Mouse (Mus musculus) T-helper 17 cell (primary cell): ENCODE results near the gene Suclg2.

Experiments used
- in situ Hi-C, 2 experiments: fragments of 300-600 bp; cut with MboI, MseI; formaldehyde crosslinking; loops; 1 replicate in 1 of 2; 2 replicates in 1 of 2; pipeline ENCODE4 v1.15.1; 2025; ENCODE audit warnings: high pct_unique_total_duplicates in 2 of 2

Suclg2 gene

DNA sequence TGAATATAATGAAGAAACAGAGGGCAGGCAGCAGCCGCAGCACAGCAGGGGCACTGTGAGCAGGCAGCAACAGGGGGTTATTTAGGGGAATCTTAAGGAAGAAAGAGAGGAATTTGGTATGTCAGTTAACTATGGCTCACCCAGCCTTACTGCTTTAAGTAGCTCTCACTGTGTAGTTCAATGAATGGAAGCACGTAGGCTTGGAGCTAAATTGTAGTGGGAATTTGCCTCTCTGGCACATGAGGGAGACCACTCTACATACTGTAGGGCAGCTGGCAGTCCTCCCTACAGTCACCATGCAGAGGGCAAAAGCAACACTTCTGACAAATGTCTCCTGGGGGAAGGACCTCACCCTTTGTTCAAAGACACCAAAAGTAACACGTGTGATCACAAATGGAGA is 143.7 kb downstream of the Suclg2 start:
- in situ Hi-C loops = no loop called here

DNA sequence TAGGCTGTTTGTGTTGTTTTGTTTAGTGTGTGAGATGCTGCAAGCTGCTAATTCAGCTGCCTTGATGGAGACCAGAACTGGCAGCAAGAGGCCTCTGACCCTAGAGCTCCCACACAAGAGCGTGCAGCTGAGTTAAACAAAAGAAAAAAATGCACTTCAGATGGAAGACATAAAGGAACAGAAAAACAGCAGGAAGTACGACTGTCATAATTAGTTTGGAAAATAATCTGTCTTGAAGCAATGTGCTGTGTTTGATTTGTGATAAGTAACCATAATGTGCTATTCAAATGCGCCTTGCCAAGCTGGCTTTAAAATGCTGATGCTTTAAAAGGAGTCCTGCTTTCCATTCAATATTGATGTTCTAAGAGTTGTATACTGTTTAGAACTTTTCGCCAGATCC is 144.2 kb downstream of the Suclg2 start:
- in situ Hi-C loops = no loop called here

DNA sequence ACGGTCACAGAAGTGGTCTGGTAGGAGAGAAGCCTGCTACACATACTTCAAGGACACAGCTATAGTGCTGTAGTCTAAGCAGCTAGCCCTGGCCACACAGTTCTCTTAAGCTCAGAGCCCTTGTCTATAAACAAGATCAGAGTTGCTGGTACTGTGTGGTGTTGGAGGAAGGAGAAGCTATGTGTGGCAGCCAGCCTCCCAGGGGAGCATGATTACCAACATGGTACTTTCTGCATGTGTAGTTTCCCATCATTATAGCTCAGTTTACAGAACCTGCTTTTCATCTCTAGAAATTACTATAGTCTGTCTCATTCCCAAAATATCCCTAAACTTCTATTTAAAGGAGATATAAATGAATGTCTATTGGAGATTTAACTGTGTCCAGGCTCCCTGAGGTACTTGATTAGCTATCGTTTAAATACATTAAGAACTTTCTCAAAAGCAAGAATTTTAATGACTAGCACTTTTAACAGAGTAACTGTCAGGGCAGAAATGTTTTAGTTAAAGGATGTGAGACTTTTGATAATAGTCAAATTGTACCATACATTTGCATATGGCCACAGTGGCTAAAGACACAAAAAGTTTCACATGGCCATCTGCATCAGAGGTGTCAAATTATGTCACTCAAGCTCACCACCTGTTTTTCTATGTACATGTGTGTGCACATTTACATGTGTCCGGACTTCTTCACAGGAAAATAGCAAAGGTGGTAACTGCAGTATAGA is 145.4 kb downstream of the Suclg2 start:
- in situ Hi-C loops = no loop called here

DNA sequence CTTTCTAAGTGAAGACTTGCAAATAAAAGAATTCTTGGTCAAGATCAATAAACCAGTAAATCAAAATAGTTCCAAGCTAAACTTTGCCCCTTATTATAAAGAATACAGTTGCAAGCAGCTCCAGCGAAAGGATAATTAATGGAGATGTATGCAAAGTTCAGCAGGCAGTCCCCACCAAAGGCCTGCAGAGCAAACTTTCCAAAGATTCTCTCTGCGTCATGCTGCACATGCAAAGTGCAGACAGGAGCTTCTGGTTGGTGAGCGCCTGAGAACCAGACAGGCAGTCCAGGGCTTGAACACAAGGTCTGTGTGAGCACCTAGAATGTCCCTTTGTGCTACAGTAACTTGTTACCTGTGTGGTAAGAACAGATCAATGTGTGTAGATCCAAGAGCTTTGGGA is 147.0 kb downstream of the Suclg2 start:
- in situ Hi-C loops = no loop called here

DNA sequence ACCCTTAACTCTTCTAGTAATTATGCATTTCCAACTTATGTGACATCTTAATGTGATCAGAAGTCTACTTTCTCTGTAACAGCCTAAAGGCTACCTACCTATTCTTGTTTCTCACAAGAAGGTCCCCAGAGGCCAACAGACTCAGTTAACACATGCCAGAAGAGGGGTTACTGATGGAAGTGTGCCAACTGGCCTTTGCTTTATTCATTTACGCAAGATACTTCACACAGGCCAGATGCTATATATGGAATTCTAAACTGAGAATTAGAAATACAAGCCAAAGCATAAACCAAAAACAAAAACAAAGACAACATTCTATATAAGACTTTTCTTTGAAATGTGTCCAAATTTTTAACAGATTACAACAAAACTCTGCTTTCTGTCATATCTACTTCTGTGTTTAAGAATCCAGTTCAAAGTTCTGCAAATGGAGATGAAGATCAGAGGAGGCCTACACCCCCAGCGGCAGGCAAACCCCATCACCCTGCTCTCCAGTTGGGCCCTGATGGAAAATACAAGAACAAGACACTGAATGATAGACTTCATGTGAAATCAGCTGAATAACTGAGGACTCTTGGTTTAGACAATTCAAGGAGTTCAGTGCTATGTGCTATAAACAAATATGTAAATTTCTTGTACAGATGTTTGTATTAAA is 155.1 kb downstream of the Suclg2 start:
- in situ Hi-C loops = loop anchor here in 1 of 2 experiments (10.0 kb wide), 1 partner anchor 1799 kb away; no protein-coding TSS in a partner anchor

DNA sequence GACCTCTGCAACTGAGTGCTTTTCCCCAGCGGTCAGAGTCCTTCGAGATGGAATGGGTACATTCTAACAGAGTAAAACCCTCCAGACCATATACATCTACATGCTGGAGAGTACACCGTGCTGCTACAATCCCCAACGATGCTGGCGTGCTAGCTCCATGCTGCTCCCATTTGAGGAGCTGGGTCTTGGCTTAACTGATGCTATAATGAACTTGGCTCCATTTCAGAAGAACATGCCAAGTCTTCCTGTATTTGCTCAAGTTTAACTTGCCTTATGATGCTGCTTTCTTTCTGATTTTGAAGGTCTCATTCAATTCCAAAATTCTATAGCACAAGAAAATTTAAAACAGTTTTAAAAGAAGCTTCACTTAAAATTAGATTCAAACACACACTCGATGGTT is 162.3 kb downstream of the Suclg2 start:
- in situ Hi-C loops = no loop called here

DNA sequence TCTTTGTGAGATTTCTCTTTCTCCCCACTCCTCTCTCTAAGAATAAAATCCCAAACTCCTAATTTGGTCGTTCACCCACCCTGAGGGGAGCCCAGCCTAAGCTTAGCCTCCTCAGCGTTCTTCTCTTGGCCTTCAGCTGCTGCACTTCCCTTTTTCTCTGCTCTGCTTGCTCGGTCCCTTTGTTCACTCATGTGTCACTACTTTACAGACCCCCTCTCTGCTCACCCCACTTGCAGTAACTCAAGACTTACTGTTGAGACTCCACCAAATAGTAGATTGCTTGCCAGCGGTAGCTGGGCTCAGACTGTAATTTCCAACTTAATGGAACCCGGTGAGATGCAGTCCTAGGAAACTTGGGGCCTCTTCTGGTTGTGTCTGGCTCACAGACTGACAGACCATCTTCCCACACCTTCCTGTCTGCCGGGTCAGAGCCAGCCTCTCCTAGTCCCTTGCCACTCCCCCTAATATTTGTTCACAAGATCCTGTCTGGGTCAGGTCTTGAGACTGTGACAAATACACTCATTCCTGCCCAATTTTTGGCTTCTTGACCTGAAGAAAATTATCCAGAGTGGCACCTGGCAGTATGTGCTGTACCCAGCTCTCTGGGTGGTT is 166.2 kb downstream of the Suclg2 start:
- in situ Hi-C loops = no loop called here

DNA sequence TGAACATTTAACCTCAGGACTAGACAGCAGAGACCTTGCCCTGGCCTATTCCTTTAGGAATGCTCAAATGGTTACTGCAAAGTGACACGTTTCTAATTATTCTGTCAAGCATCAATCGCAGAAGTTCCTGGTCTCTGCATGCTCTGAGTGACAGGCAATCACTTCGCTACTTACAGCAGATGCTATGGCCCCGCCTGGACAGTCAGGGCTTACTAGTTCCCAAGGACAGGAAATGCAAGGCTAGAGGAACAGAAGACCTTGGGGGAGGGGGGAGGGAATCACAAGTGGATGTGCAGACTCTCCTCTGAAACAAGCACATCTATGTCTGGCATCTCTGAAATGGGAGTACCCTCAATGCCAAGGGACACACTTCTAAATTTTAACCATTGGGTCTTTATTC is 167.6 kb downstream of the Suclg2 start:
- in situ Hi-C loops = no loop called here

DNA sequence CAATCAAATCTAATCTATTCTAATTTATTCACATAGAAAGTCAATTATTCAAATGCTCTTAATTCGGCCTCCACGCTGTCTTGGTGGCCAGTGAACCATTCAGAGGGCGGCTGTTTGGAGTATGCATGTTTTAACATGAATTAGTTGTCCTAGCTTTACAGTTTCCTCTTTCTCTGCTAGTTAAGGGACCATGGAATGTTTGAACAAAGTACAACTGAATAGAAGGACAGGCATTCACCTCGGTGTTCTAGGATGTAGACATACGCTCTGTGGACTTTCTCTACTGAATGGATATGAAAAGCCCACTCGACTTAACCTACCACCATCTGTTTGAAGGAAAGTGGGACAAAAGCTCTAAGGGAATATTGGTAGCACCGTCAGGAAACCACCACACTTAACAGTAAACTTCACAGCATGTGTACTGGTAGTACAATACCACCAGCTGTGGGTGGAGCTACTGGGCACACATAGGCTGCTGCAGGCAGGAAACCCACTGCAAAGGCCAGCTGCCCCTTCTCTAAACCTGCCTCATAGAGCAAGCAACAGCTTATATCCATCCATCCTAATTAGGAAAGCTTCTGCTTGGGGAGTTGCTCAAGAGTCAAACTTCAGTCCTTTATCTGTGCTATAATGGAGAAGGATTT is 172.3 kb downstream of the Suclg2 start:
- in situ Hi-C loops = no loop called here

DNA sequence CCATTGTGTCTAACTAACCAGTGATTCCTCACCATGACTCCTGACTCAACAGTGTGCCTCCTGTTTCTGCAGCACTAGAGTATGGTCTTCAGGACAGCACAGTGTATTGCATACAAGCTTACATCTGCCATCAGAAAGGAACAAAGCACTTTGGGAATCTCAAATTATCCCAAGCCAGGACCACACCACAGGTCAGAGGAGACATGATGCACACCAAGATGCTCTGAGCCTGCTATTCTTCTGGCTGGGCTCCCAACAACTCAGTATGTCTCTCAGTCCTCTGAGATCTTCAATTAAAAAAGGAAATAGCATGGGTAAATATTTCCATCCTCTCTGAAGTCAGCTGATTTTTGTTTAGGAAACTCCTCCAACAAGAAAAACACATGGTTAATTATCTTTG is 172.9 kb downstream of the Suclg2 start:
- in situ Hi-C loops = no loop called here

DNA sequence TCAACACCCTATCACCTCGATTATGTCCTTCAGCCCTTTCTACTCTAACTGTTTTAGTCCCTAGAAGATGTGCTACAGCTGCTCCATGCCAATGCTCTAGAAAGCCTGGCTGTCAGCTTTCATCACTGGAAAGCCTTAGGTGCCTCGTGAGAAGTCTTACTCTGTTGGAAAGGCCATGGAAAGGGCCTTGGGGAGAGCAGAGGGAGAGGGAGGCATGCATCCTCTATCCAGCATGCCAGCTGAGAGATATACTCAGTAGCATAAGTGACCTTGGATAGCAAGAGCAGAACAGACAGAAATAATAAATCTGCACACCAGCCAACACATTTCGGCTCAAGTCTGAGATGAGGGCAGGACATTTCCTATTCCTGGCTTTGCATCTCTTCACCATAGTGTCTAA is 173.3 kb downstream of the Suclg2 start:
- in situ Hi-C loops = no loop called here

DNA sequence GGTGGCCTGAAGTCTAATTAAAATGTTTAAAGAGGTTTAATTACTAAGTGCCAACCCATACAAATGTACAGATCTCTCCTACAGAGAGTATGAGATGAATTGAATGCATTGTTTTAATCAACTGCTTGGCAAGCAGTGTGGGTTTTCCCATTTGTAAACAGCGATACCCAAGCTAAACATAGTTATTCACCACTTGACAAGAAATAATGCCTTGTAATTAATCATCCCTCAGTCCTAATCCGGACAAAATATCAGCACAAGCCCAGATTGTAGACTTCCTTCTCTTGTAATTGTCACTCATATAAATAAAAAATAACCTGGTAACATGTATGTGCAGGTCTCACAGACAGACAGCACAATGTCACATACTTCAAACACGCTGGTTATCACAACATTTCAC is 183.4 kb downstream of the Suclg2 start:
- in situ Hi-C loops = no loop called here

DNA sequence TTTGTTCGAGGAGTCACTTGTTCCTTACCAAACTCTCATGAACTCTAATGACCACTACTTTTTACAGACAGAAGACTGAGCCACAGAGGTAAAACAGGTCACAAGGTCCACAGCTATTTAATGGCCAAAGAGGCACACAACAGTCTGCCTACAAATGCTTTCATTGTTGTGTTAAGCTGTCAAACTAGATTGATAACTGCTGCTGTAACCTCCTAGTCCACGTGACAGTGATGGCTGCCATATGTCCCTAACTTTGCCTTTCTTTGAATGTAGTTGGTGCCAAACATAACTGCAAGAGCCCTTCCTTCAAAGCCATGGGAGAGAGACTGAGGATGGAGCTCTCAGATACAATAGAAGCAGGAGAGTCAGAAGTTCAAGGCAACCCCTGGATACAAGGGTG is 198.8 kb downstream of the Suclg2 start:
- in situ Hi-C loops = no loop called here

DNA sequence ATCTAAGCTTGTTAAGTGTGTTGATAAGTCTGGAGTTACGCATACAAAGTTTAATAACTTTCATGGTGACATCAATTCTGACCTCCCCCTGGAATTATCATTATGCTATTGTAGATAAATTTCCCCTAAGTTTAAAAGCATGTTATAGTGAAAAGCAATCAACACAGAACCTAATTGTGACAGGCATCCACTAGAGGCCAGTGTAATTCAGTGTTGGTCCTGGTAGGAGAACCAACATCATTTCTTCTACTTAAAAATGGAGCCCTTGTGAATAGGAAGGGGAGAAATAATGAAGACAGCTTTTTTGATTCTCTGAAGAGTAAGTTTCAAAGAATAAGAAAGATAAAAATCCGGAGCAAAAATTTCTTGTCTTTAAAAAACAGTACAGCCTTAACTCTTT is 200.2 kb downstream of the Suclg2 start:
- in situ Hi-C loops = no loop called here

DNA sequence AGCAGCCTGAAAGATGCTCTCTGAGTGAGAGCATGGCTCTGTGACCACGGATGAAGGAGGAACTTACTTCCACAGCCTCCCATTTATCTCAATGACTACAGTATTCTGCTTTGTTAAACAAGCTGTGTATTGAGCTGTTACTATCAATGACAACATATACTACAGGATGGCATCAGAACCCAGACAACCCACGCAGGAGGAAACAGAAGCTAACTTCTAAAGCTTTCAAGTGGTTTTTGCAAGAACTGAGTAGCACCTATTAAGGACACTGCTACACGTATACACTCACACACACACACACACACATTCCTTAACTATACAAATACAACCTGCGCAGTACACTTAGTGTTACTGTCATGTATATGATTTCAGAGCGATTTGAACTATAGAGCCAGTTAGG is 202.9 kb downstream of the Suclg2 start:
- in situ Hi-C loops = no loop called here

DNA sequence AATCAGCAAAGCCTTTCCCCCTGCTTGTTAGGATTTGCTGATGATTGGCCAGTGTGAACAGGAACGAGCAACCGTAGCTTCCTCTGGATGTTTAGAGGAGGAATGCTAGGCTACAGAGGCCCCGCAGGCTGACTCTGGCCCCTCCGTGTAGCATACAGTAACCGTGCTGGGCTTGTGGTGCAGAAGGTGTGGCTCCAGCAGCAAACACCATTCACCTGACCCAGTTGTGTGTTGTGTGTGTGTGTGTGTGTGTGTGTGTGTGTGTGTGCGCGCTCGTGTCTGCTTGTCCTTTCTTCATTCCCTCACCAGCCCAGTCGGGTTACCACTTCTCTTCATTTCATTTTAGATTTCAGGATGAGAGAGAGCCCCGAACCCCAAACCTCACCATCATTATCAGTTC is 203.9 kb downstream of the Suclg2 start:
- in situ Hi-C loops = no loop called here

DNA sequence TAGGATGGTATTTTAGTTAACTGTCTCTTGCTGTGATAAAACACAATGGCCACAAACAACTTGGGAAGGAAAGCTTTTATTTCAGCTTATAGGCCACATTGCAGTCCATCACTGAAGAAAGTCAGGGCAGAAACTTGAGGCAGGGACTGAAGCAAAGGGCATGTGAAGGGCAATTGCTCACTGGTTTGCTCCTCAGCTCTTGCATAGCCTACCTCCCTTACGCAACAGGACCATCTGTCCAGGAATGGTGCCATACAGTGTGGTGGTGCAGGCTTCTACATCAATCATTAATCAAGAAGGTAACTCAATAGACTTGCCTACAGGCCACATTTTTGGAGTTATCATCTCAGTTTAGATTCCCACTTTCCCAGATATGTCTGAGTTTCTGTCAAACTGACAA is 206.9 kb downstream of the Suclg2 start:
- in situ Hi-C loops = no loop called here

DNA sequence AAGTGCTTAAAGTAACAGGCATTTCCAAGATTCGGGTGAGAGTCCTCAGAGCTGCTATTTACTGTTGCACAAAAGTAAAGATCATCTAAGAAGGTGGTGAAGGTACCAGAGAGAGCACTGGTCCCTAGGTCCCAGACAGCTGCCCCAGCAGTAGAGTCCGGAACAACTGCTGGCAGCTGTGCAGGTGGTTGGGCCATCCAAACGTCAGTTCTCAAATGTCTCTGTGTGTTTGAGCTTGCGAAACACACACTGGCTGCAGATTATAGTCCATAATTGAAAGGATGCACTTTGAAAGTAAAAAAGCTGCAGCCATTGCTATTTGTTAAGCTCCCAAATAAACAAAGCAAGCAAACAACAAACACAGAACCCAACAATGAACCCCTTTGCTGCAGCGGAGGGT is 217.8 kb downstream of the Suclg2 start:
- in situ Hi-C loops = no loop called here

DNA sequence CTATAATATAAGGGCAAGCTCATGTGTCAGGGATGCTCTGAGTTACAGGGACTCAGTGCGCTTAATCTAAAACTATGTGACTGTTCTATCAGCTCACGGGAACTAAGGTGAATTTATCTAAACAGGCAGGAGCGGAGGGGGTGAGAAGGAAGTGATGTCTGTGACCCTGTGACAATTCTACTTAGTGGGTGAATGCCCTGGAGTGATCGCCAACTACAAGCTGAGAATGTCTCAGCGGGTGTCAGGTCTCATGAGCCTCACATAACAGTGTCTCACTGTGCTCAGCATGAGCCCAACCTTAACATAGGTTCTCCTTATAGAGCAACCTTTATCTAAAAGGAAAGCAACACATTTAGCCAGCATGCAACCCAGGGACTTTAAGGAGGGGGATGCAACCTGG is 219.0 kb downstream of the Suclg2 start:
- in situ Hi-C loops = loop anchor here in 1 of 2 experiments (25.0 kb wide), 1 partner anchor 1513 kb away; no protein-coding TSS in a partner anchor

DNA sequence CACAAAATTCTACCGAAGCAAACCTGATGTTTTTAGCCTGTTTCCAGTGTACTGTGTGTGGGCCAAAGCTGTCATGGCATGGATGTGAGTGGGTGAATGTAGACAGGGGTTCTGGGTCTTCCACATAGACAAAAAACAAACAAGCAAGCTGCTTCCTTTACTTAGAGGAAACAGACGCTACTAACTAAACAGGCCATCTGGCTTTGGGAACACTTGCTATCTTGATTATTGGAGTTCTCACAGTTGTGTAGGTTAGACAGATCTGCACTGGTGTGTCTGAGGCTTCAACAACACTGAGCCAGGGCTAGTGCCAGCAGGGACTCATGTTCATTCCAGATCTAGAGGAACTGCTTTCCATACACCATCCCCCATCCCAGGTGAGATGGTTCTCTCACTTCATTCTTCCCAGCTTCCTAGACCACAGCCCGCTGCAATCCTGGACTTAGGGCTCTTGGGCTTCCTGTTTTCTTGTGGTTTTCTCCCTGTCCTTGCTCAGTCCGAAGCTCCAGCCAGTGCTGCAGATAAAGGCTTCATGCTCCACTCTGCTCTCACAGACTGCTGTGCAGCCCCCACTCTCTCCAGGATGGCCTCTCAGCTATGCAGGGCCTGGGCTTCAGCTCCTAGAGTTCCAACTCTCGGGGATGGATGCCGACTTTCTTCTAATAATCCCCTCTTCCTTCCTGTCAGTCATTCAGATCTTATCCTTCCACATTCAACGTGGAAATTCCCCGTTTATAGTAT is 226.2 kb downstream of the Suclg2 start:
- in situ Hi-C loops = loop anchor here in 1 of 2 experiments (25.0 kb wide), 1 partner anchor 1520 kb away; no protein-coding TSS in a partner anchor

DNA sequence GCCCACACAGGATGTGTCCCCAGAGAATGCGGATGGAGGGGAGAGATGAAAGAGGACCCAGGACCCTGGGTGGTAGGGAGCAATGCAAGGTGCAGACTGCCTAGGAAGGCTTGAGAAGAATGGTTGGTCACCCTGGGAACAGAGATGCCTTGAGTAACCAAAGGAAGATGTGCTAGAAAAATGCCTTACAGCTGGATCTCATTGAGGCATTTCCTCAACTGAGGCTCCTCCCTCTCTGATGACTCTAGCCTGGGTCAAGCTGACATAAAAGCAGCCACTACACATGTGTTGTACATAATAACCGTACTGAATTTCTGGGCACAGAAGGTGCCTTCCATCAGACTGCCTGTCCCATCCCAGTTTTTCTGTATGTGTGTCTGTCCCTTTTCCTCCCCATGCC is 227.6 kb downstream of the Suclg2 start:
- in situ Hi-C loops = loop anchor here in 1 of 2 experiments (25.0 kb wide), 1 partner anchor 1521 kb away; no protein-coding TSS in a partner anchor
